Mouse (Mus musculus) layer of hippocampus, postnatal 25 days (tissue): Measurements from ENCODE around the gene Smg6. TPM values are rescaled to one million over a fixed set of nuclear protein-coding genes. Genes with fewer than 3 reads are reported as not detected.
"Not testable (repeated sequence)": the region's sequence is repeated elsewhere in the genome, so short reads cannot be mapped to it uniquely, and the experiment has no call there.

ENCODE experiments used
- DNase-seq, 2 experiments: peaks; one replicate each; pipeline ENCODE4 v3.0.0; 2022; ENCODE audit warnings: mixed read lengths in 2 of 2, low spot score in 1 of 2; ENCODE audit errors: extremely low spot score in 1 of 2
- total RNA-seq, 2 experiments: library from RNA; stranded (reverse); gene quantifications; 2 replicates each; pipeline ENCODE4 v1.2.3; 2021

Smg6 gene
- total RNA-seq, 2 experiments from 2014 or later: 27.9 to 31.2 TPM

GRCm38 (mm10) chr11:75174574-75174973 lies 249.0 kb downstream of the Smg6 start:
- not testable (repeated sequence) for DNase-seq

- no peak for DNase-seq
These were observed 252.4 kb downstream of the Smg6 start for GRCm38 (mm10) chr11:75178011-75178410.

- DNase-seq: peak; percentile 87 to 90
These were observed 253.1 kb downstream of the Smg6 start, which contains the start of gene Ovca2 for GRCm38 (mm10) chr11:75178672-75179208. Gene Ovca2, minus strand, starts transcription at chr11:75178835.

GRCm38 (mm10) chr11:75183917-75184570 lies 258.4 kb downstream of the Smg6 start:
- peak in 1 of 2 experiments; percentile 39 for DNase-seq

GRCm38 (mm10) chr11:75184573-75184972 lies 258.9 kb downstream of the Smg6 start:
- DNase-seq: no peak

GRCm38 (mm10) chr11:75184986-75185385 lies 259.4 kb downstream of the Smg6 start:
- DNase-seq: no peak

GRCm38 (mm10) chr11:75189713-75190370 lies 264.2 kb downstream of the Smg6 start:
- no peak for DNase-seq

GRCm38 (mm10) chr11:75190371-75190724 lies 264.7 kb downstream of the Smg6 start:
- peak in 1 of 2 experiments; percentile 67 for DNase-seq

- DNase-seq: no peak
These were observed 265.4 kb downstream of the Smg6 start, which contains the start of gene Dph1 for GRCm38 (mm10) chr11:75190905-75191441. Gene Dph1, minus strand, starts transcription at chr11:75191241.

GRCm38 (mm10) chr11:75191841-75192240 lies 266.2 kb downstream of the Smg6 start:
- DNase-seq: no peak

- peak in 1 of 2 experiments; percentile 72 for DNase-seq
These were observed 267.0 kb downstream of the Smg6 start for GRCm38 (mm10) chr11:75192336-75193214.

GRCm38 (mm10) chr11:75193256-75194071 lies 267.8 kb downstream of the Smg6 start, which contains the start of gene Rtn4rl1:
Gene Rtn4rl1, plus strand, starts transcription at chr11:75193783.
- peak; percentile 60 to 72 for DNase-seq

- DNase-seq: no peak
These were observed 268.7 kb downstream of the Smg6 start for GRCm38 (mm10) chr11:75194121-75194849.

GRCm38 (mm10) chr11:75194850-75195461 lies 269.3 kb downstream of the Smg6 start:
- no peak for DNase-seq

- DNase-seq: no peak
These were observed 270.5 kb downstream of the Smg6 start for GRCm38 (mm10) chr11:75196131-75196530.

GRCm38 (mm10) chr11:75197956-75198355 lies 272.3 kb downstream of the Smg6 start:
- DNase-seq: no peak

GRCm38 (mm10) chr11:75198792-75199191 lies 273.2 kb downstream of the Smg6 start:
- no peak for DNase-seq

GRCm38 (mm10) chr11:75199951-75200350 lies 274.3 kb downstream of the Smg6 start:
- DNase-seq: no peak
